Mouse (Mus musculus) CD4-positive, CD25-positive, alpha-beta regulatory T cell, adult 4 months (primary cell): ENCODE measurements around the gene Edar. TPM values are rescaled to one million over a fixed set of nuclear protein-coding genes. Genes with fewer than 3 reads are reported as not detected.
"Not testable (repeated sequence)": the region's sequence is repeated elsewhere in the genome, so short reads cannot be mapped to it uniquely, and the experiment has no call there.

Source experiments
- ATAC-seq: one replicate; pipeline ENCODE4 v1.8.0; 2017
- polyA plus RNA-seq, 2 experiments: library from polyadenylated mRNA; unstranded; fragments of 100-300 nt; shearing (Covaris generic); gene quantifications; one replicate each; pipeline ENCODE4 v1.2.1; 2017

Gene Edar
- not detected for polyA plus RNA-seq

DNA sequence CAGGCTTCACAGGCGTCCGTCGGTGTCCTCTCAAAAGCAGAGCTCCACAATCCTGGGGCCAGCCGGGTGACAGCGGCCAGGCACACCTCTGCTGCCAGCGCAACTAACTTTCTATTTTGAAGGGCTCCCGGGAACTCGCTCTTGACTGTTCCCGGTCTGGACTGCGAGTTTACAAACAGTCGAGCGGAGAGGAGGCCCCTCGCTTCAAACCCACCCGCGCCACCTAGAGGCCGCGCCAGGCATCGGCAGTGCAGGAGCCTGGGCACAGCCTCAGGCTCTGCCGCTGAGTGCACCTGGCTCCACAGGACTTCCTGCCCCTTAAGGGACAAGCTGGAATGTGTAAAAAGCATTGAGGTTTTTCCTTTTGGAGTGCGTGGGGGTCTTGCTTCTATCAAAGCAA lies at the start of gene Edar:
Gene Edar, minus strand, starts transcription at position 122 of the 400 bp plus-strand sequence.
- ATAC-seq = no peak

DNA sequence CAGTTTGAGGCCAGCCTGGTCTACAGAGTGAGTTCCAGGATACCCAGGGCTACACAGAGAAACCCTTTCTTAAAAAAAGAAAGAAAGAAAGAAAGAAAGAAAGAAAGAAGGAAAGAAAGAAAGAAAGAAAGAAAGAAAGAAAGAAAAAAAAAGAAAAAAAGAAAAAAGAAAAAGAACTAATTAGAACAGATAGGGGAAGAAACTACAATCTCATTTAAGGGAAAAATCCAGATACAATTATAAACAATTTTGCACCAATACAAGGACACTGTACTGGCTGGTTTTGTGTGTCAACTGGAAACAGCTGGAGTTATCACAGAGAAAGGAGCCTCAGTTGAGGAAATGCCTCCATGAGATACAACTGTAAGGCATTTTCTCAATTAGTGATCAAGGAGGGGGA lies 42.7 kb upstream of the Edar start, which contains the start of gene Gm17542:
Gene Gm17542, minus strand, starts transcription at position 101 of the 400 bp plus-strand sequence.
- ATAC-seq = not testable (repeated sequence)

DNA sequence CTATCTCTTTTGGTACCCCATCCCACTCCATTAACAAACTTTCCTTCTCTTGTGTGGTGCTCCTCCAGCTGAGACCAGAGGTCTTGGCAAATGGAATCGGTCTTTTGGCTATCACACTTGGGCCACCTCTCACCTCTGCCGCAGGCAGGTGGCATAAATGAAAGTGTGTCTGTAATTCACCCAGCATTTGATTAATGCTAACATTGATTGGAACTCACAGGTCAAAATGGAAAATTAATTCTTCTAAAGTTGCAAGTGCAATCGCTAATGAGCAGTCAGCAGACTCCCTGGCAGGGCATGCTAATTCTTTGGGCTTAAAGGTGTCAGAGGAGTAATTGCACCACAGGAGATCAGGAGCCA lies 39.3 kb upstream of the Edar start:
- ATAC-seq = no peak

DNA sequence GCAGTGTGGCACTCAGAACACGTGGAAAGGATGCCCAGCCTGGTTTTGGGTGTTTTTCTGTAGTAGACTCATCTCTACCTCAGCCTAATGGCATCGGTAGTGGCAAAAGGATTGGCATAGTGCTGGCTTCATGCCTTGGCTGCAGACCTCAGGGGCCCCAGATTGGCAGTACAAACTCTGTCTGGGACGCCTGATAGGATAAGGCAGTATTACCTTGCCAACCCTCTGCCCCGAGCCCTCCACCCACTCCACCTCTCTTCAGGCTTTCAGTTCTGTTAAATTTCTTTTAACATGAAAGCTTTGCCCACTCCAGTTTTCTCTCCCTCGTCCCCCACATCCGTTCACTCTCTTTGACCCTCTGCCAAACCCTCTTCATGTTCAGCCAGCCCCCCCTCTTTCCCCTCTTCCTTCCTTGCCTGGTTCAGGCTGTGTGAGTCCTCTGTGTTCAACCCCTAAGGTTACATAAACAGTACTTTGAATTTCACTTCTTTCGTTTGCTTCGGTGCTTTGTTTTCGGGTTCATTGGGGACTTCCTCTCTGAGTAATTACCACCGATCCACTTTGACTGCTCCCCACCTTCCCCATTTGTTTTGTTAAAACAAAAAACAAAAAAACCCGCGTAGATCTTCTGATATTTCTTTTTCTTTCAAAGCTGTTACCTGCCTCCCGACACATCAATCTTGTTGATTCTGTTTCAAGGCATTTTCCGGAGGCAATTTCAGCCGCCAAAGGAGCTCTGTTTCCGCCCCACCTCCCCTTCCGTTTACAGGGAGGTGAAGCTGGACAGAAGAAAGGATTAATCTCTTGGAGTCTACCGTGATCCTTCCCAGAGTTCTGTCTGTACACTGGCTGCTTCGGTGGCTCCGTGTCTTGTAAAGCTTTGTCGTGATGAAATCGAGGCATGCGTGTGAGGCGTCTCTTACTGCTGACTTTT lies 38.7 kb upstream of the Edar start:
- peak; percentile 77 for ATAC-seq

GRCm38 (mm10) chr10:58713225-58713624 lies 37.8 kb upstream of the Edar start:
- ATAC-seq = no peak

GRCm38 (mm10) chr10:58709021-58709420 lies 33.6 kb upstream of the Edar start:
- no peak for ATAC-seq

- ATAC-seq = no peak
Observed at GRCm38 (mm10) chr10:58700578-58700977, 25.1 kb upstream of the Edar start.

DNA sequence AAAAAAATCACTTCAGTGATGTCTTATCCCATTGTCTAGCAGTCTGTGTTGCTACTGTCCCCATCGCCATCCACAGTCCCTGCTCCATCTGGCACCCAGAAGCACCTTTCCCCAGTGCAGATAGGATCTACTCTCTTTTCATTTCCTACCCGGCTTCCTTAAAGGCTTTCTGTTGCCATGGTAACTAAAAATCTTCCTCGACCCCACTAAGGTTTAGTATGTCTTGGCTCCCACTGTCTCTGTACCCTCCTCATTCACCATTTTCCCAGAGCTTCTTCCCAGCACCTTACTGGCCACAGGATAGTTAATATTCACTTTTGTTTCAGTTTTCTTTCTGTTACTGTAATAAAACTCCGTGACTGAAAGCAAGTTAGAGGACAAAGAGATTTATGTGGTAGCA lies 24.7 kb upstream of the Edar start:
- ATAC-seq = no peak

DNA sequence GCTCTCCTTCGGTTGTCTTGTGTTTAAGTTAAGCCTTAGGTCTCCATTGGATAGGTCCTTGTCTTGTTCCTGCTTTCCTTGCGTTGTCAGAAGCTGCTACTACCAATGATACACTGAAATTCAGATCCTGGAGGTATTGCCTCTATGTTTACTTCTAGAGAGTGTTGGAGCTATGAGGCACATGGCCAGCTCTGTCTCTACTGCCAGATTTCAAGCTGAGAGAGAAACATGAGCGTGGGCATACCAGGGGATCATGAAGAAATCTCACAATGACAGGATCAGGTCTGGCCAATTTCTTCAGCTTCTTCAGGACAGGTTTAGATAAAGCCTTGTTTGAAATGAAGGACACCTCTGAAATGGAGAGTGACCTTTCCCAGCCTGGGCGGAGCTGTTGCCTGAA lies 23.5 kb upstream of the Edar start:
- no peak for ATAC-seq

- no peak for ATAC-seq
Observed at GRCm38 (mm10) chr10:58691051-58691450, 15.6 kb upstream of the Edar start.

GRCm38 (mm10) chr10:58679298-58679697 lies 3.8 kb upstream of the Edar start:
- ATAC-seq = no peak

DNA sequence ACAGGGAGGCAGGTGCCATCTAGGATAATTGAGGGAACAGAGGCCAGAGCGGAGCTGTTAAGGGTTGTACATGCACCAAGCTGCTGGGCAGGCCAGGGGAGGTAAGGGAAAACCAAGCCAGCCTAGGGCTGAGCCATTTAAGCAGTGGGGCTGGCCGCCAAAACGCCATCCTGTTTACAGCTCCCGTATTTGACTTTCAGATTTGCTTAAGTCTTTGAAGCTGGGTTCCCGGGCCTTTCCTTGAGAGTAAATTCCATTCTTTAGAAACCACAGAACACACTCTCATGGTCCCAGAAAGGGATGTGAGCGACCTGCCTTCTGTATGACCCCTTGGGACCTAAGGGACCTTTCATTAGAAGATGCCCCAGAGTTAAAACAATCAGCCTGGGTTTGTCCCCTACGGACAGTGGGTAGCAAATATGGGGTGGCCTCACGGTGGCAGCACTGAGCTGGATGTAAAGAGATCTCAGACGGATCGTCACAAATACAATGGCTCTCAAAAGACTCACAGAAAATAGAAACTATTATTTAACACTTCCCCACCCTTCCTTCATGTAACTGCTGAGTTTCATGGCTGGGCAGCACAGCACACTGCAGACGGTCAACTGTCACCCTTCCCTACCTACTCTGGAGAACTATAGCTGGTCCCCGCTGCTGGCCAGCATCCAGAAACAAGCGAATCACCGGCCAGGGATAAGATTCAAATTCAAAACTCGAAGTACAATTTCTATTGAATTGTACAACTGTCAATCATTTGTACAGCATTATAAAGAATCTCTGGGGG lies 2.0 kb downstream of the Edar start:
- ATAC-seq = peak; percentile 53

DNA sequence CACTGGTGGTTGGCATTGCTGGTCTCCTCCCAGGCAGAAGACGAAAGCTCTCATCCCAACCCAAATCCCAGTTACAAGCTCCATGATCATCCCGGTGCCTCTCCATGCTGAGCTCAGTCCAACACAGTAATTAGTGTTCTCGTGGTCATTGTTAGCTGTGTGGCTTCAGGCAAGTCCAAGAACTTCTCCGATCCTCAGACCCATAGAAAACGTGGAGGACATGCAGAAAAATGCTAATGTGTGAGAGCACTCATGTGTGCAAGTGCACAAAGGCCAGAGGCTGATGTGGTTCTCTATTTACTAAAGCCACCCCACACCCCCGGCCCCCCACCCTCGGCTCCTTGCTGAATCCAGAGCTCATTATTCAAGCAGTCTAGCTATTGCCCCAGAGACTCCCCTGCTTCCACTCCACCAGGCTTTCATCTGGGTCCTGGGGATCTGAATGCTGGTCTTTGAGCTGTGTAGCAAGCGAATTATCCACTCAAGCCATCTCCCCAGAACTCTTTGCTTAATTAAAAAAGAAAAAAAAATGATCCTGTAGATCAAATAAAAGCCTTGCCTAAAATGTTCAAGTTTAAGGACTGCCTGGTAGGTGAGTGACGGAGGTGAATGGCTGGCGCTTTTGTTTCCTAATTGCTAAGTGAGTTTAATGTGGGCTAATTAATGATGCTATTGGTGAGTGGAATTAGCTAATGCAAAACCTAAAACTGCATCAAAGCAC lies 2.7 kb downstream of the Edar start:
- ATAC-seq = no peak

- ATAC-seq = no peak
Observed at GRCm38 (mm10) chr10:58663868-58664267, 11.6 kb downstream of the Edar start.

- ATAC-seq = no peak
Observed at GRCm38 (mm10) chr10:58663417-58663816, 12.0 kb downstream of the Edar start.

DNA sequence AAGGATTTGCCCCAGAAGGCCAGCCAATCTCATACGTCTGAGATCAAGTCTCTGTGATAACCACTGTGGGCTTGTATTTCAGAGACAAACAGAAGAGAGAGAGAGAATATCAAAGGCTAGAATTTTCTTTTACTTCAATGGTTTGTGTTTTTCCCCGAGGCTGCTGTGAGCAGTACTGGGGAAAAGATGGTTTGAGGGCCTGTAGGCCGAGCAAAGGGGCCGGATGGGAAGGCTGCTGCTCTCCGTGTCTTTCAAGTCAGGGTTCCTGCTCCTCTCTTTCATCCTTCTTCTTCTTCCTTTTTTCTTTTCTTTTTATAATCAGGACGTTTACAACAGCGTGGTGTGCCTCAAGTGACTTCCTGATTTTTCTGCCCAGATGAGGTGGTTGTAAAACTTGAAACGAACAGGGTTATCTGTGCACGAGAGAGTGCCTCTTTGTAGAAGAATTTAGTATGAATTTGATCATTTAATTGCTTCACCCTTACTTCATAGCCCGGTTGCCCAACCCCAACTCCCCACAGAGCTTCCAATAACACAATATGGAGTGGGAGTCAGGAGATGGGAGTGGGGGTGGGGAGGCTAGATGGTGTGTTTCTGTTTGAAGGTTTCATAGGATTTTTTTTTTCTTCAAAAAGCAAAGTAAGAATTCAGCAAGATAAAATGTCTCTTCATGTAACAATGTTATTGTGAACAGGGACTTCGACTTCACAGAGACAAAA lies 16.0 kb downstream of the Edar start:
- ATAC-seq = no peak

DNA sequence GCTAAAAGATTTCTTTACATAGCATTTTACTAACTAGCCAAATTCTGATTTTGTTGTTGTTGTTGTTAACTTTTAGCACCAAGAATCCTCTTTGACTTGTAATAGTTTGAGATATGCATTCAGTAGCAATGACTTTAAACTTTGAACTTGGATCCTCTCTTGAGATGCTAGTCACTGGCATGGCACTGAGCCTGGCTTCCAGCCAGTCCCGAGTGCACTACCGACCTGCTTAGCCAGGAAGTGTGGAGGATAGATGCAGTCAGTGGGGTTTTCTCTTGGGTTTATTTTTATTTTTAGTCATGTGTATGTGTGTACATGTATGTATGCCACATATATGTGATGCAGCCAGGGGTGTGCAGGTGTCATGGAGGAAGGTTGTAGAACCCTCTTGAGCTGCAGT lies 17.7 kb downstream of the Edar start:
- ATAC-seq = no peak

GRCm38 (mm10) chr10:58653679-58654078 lies 21.8 kb downstream of the Edar start:
- ATAC-seq = no peak

DNA sequence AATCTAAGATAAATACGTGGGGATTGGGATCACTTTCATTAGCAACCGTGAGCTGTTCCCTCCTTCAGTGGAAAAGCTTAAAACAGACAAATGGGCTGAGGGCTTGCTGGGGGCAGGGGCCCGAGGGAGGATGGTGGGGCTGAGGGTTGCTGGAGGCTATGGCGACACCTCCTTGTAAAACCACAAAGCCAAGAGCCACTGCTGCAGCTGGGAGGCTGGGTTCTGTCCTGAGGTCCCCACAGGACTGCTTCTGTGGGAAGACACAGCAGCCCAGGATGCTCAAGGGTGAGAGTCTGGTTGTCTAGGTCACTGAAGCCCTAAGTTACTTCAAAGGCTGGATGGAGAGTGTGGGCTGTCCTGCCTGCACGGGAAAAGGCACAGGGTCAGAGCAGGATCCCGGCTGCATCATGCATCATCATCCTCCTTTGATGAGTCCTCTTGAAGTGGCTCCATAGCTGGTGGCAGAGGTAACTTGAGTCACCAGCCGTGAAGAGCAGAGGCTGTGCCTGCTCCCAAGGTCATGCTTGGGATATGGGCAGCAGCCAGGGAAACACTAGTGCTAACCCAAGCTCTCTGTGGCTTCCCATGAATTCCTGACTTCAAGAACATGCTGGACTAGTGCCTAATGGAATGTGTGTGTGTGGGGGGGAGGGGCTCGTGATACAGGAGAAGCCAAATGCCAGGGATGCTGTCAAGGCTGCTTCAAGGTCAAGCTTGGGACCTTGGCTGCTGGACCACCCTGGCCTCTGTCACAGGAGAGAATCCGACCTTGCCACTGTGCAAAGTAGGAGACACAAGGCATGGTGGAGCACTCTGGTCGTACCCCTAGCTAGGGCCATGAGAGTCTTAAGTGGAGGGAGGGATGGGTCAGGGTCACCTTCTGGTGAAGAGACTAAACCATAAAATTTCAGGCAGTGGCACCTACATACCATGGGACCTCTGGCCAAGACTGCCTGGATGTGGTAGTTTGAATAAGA lies 22.7 kb downstream of the Edar start:
- no peak for ATAC-seq

DNA sequence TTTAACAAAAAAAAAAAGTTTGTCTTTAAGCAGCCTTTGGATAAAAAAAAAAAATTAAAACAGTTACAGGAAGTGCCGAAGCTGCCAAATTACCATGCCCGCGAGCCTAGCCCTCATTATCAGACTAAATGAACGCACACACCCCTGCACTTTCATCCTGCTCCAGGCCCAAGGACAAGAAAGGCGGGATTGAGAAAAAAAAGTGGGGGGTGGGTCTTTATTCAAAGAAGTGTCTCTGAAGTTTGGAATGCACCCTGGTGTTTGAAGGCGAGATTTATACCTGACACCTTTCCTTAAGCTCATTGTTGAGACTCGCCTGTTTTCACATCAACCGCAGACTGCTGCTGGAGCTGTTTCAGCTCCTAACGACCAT lies 23.4 kb downstream of the Edar start:
- no peak for ATAC-seq
